Mouse (Mus musculus) testis, adult 10 weeks (tissue): Measurements from ENCODE around the gene Uchl4. TPM values are rescaled to one million over a fixed set of nuclear protein-coding genes. Genes with fewer than 3 reads are reported as not detected.

Source experiments
- polyA plus RNA-seq: library from polyadenylated mRNA; stranded (reverse); fragments of 350-450 nt; fragmentation: Illumina TruSeq; extraction: RNeasy Lipid Tissue Mini Kit (QIAGEN cat#74804); gene quantifications from one replicate; pipeline ENCODE4 v1.2.3, GENCODE M21; 2014; ENCODE audit warnings: low read depth, low replicate concordance

Uchl4 gene
- 1.1 TPM for polyA plus RNA-seq

GRCm38 (mm10) chr9:64234768-64235435 lies at the start of gene Uchl4:
Gene Uchl4 (plus strand): TSS chr9:64235201.

GRCm38 (mm10) chr9:64253021-64253904 lies 18.3 kb downstream of the Uchl4 start, which contains the start of gene Map2k1:
Gene Map2k1 (minus strand): TSS chr9:64253631.

GRCm38 (mm10) chr9:64281105-64281780 lies 46.2 kb downstream of the Uchl4 start, which contains the start of gene Tipin:
Gene Tipin (plus strand): TSS chr9:64281581.

Other genes with a start within 250 kb of the Uchl4 start
- 2.2 TPM for gene Smad6, start 213.1 kb upstream of the Uchl4 start, polyA plus RNA-seq
- not detected for gene Lctl, start 118.1 kb upstream of the Uchl4 start, polyA plus RNA-seq
- 78.5 TPM for gene Zwilch, start 62.1 kb upstream of the Uchl4 start, polyA plus RNA-seq
- 183 TPM for gene Rpl4, start 61.8 kb upstream of the Uchl4 start, polyA plus RNA-seq
- gene Snapc5, start 55.9 kb upstream of the Uchl4 start, polyA plus RNA-seq: 43.4 TPM
- 5.9 TPM for gene Map2k1, start 18.4 kb downstream of the Uchl4 start, polyA plus RNA-seq
- 136 TPM for gene Tipin, start 46.4 kb downstream of the Uchl4 start, polyA plus RNA-seq
- 125 TPM for gene Dis3l, start 106.1 kb downstream of the Uchl4 start, polyA plus RNA-seq
- gene Megf11, start 150.4 kb downstream of the Uchl4 start, polyA plus RNA-seq: not detected